23 mouse cellular contexts compared by ENCODE assay signal in genomic region chr12:71603136-71603535, GRCm38 (mm10).
"Had no signal": no experiment of that assay in that cellular context is flagged by ENCODE, and none has a peak within 500 bp of the region (broad histone marks: within the 10 kb centered on the region; RNA-seq: fewer than 3 reads in every experiment).

No protein-coding gene starts in this region.

- DNase-seq: kidney, postnatal 14 days; kidney, postnatal 4 days; liver; lung, adult 18-20 months; lung, postnatal 10 days; lung, postnatal 36 days; right cerebral cortex, adult 18-20 months; right cerebral cortex, postnatal 14 days; right cerebral cortex, postnatal 4 days; thymus, adult 2 months; thymus, postnatal 14 days; thymus, postnatal 4 days had no signal

- H3K27ac ChIP-seq: limb, embryonic 10.5 days; limb, embryonic 13.5 days; liver, embryonic 12.5 days; liver, embryonic 15.5 days; lung, embryonic 15.5 days; midbrain, embryonic 12.5 days; midbrain, embryonic 15.5 days; neural tube, embryonic 12.5 days; neural tube, embryonic 15.5 days; stomach, postnatal 0 days had no signal

- H3K4me3 ChIP-seq: limb, embryonic 10.5 days; limb, embryonic 13.5 days; liver, embryonic 12.5 days; liver, embryonic 15.5 days; lung, embryonic 15.5 days; megakaryocyte, embryonic 14.5 days; midbrain, embryonic 12.5 days; midbrain, embryonic 15.5 days; neural tube, embryonic 12.5 days; neural tube, embryonic 15.5 days had no signal

- H3K9ac ChIP-seq: limb, embryonic 13.5 days; liver, embryonic 12.5 days; liver, embryonic 15.5 days; lung, embryonic 15.5 days; midbrain, embryonic 12.5 days; midbrain, embryonic 15.5 days; neural tube, embryonic 12.5 days; neural tube, embryonic 15.5 days had no signal

- H3K27me3 ChIP-seq: limb, embryonic 13.5 days; liver, embryonic 12.5 days; liver, embryonic 15.5 days; lung, embryonic 15.5 days; megakaryocyte, embryonic 14.5 days; midbrain, embryonic 12.5 days; midbrain, embryonic 15.5 days; neural tube, embryonic 12.5 days; neural tube, embryonic 15.5 days had no signal

- H3K36me3 ChIP-seq: limb, embryonic 10.5 days; limb, embryonic 13.5 days; liver, embryonic 12.5 days; liver, embryonic 15.5 days; lung, embryonic 15.5 days; midbrain, embryonic 12.5 days; midbrain, embryonic 15.5 days; neural tube, embryonic 12.5 days; neural tube, embryonic 15.5 days had no signal

- H3K4me1 ChIP-seq: limb, embryonic 10.5 days; liver, embryonic 12.5 days; liver, embryonic 15.5 days; lung, embryonic 15.5 days; megakaryocyte, embryonic 14.5 days; neural tube, embryonic 12.5 days had no signal
